Mouse (Mus musculus) heart, adult 8-10 months (tissue): ENCODE data around the gene Otud7a. TPM values are rescaled to one million over a fixed set of nuclear protein-coding genes. Genes with fewer than 3 reads are reported as not detected.

Experiments
- DNase-seq: peaks from one replicate; pipeline ENCODE4 v3.0.0; 2022; ENCODE audit warnings: low spot score
- total RNA-seq, 4 experiments: library from RNA; stranded (reverse); gene quantifications; 2 replicates each; pipeline ENCODE4 v1.2.4; 2022

The Otud7a gene
- under 1 TPM in 1 of 4 experiments, not detected in 3; 0.12 TPM for total RNA-seq

DNA sequence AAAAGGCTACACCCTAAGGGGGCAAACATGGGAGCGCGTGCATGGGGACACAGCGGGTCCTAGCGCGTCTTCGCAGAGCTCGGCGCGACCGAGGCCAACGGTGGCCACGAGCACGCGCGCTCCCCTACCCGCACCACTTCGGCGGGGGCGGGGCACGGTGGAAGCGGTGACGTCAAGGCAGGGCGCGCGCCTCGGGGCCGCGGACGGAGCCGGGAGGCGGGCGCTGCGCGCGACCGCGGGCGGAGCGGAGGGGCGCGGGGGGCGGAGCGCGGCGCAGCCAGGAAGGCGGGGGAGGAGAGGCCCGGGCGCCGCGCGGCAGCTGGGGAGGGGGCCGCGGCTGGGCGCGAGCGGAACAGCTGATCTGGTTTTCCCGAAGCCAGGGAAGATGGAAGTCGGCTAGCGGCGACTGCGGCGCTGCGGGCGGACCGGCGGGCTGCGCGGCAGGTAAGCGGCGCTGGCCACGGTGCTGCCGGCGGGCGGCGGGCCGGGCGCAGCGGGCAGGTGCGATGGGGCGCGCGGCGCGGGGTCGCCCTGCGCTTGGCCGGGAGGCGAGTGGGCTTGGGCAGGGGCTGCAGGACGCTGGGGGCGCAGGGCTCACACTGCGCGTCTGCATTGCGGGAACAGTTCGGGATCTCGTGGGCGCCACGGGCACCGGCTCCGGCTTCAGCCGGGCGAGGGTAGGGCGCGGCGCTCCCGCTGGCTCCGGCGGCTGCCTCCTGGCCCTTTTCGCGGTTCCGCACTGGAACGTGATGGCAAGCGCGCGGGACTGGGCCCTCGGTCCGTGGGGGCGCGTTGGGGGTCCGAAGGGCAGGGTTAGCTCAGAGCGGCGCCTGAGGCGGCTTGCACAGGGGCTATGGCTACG, at the start of gene Otud7a:
Otud7a (plus strand) TSS at position 268 of the 862 bp plus-strand sequence.
- DNase-seq: peak; percentile 7

DNA sequence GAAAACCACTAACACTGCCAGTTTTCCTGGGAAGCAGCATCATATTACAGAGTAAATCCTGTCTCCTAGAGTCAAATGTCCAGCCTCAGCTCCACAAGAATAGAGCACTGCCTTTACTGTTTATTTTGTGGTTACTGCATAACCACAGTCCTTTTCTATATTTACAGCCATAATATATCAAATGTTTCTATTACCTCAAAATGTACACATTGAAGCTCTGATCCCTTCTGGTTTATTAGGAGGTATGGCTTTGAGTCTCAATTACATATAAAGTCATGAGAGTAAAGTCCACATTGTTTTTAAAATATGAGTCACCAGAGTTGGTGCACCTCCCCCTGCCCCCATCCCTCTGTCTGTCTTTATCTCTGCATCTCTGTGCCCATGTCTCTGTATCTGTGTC, 38.6 kb upstream of the Otud7a start:
- DNase-seq: no peak

DNA sequence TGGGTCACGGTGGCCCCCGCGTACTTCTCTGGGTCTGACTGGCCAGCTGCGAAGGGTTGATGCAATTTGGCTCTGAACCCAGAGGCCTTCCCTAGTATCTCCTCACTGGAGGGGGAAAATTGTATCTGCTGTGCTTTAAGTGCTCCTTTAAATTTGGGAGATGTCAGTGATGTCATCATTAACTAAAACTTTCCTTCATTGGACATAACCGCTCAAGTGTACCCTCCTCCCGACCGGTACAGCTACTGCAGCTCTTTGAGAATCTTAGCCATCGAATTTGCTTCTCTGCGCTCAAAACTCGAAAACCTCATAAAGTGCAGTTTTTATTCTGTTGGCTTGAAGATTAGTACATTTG, 772 bp downstream of the Otud7a start:
- no peak for DNase-seq

DNA sequence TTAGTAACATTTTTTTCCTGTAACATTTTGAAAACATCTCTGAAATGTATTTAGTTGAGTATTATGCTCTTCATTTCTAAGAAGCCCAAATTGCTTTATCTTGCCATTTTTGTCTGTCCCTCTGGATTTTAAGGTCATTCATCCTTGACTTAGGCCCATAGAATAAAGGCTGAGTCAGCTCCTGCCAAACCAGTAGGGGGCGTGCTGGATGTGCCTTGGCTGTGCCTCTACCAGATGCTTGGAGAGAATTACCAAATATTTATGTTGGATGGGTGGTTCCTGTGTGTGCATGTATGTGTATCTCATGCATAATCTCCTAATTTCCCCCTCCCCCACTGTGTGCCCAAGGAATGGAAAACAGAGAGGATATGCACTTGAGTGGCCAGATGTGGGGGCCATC, 2.4 kb downstream of the Otud7a start:
- no peak for DNase-seq

DNA sequence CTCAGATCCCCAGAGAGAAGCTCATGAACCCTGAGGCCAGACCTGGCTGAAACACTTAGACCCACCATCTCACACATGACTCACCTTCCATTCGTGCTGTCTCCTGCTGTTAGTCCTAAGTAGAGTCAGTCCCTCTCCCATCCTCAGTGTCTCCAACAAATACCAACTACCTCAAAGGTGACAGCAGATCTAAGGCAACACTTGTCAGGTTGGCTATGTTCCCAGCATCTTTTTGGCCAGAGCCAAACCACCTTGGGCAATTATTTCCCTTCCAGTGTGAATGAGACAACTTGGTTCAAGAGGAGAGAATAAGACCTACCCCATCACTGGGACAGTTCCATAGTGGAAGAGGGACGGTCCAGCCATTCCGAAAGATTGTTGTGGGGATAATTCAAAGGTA, 10.7 kb downstream of the Otud7a start:
- DNase-seq: no peak

DNA sequence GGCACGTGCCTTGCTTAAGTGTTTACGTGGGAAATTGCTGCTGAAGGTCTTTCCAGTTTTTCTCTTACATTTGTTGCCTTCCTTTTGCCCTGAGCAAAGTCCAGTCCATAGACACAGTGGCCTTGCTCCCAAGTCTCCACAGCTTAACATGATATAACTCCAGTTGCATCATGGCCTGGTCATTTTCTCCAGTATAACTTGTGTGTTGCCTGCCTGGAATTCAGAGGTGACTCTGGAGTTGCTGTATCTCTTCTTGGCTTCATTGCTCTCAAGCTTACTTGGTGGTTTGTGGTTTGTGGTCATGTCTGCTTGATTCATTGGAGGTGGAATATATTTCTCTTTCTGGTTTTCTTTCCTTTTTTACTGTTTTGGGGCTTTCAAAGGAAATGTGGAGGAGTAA, 17.7 kb downstream of the Otud7a start:
- DNase-seq: no peak

DNA sequence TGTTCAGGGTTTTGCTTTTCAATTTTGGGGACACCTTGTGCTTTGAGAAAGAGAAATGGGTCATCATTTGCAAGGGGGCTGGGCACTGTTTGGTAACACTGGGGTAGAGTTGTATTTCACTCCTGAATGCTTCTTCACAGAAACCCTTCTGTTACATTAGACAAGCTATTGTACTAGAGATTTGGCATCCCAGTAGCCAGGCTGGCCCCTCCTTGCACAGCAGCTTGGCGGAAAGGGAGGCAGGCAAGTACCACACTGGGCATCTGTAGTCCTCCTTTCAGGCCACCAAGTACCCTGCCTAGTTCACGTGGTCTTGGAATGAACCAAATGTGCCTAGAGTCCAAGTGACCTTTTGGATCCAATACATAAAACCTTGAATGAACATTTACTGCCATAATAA, 18.1 kb downstream of the Otud7a start:
- no peak for DNase-seq

DNA sequence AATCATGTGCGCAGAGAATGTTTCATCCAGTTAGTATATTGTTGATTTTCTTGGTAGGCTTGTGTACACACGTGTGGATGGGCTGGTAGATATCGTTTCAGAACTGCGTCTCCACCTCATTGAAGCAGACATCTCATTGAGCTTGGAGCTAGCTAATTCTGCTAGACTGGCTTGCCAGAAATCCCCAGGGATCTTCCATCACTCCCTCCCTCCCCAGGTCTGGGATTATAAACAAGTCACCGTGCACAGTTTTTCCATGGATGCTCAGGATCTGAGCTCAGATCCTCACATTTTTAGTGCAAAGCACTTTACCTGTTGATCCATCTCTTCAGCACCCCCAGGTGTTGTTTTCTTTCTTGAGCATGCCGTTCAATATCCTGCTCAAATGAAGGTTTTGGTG, 22.2 kb downstream of the Otud7a start:
- DNase-seq: no peak

DNA sequence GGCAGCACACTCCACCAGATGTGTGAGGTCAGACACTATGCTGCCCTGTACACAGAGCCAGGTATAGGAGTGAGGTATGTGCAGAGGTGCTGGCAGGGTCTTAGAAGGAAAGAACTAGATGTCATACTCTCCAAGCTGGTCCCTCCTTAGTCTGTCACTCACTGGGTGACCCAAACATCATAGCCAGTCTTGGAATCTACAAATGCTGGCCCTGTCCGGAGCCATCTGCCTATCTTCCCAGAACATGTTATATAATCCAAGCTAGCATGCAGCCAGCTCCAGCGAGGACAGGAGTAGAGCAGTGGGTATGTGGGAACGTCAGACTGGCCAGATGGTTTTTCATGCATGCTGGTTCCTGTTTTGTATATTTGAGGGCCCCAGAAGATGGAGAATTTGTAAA, 23.7 kb downstream of the Otud7a start:
- DNase-seq: no peak

DNA sequence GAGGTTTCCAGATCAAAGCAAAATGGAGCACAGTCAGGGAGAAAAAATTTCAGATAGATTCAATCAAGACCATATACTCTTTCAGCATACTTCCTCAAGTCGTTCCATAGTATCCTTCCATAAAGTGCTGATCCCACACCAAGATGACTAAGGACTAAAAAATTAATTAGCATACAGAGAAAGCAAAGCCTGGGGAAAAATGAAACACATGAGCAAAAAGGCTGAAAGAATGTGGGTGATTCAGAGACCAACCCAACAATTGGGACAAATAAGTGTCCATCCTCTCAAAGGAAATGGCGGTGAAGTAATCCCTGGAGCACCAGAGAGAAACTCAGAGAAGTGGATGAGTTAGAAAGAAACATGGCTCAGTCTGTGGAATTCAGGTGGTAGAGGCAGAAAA, 38.5 kb downstream of the Otud7a start:
- DNase-seq: no peak

DNA sequence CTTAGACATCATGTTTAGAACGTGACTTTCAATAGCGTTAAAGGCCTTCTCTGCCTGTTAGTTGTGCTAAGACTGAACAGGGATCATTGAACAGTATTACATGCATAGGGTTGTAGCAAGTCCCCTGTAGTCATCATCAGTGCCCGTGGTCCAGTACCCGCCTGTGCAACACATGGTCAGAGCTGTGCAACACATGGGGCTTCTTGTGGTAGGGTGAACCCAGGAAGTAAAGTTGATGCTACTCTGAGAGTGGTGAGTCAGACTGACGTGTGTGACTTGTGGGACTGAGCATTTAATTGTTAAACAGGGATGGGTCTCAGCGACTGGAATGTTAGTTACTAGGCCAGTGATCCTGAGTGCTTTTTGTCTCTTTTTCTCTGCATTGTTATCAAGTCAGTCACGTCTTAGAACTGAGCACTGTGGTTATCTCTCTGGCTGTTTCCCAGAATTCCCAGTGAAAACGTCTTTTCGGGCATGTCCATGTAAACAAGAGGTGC, 52.5 kb downstream of the Otud7a start:
- DNase-seq: no peak

DNA sequence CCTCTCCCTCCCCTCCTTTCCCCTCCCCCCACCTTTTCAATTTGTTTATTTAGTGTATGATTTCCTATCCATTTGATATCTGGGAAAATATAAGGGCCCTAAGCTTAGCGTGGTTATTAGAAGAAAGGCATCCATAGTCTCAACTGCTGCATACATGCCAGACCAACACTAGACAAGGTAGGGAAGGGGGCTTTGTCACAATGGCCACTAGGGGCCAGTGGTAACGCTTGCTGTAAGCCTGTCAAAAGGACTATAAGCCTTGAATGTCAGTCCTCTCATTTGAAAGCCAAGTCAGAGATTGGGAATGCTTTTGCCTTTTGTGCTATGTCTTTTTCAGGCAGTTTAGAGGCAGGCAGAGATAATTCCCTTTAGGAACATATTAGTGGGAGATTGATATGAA, 59.7 kb downstream of the Otud7a start:
- no peak for DNase-seq

DNA sequence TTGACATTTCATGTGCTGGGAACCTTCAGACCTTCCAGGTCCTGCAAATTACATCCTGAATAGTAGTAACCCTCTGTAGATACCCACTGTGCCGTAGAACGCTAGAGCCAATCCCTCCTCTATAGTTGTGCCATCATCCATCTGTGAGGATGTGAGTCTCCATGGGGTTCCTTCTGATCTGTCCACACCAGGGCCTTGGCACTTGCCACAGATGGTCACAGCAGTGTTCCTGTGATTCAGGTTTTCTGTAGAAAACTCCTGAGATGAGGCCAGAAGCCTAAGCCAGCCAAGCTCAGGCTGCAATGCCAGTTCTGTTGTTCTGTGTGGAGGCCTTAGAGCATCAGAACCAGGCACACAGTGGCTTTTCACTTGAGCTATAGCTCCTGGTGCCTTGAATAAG, 63.5 kb downstream of the Otud7a start:
- DNase-seq: no peak

DNA sequence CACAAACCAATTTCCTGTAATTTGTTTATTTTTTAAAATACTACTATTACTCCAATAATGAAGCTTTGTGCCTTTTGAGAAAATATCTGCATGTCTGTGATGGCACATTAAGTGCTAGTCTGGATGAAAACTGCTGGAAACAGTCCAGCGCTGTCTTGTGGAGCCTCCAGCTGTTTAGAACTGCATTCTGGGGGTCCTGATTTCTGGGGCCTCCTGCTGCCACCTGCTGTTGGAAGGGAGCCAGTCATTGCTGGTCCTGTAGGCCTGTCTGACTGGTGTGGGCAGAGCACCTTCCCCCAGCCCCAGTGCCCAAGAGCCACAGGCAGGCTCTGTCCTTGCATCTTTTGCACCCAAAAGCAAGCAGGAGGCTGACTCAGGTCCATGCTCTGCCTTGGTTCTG, 65.3 kb downstream of the Otud7a start:
- DNase-seq: no peak

DNA sequence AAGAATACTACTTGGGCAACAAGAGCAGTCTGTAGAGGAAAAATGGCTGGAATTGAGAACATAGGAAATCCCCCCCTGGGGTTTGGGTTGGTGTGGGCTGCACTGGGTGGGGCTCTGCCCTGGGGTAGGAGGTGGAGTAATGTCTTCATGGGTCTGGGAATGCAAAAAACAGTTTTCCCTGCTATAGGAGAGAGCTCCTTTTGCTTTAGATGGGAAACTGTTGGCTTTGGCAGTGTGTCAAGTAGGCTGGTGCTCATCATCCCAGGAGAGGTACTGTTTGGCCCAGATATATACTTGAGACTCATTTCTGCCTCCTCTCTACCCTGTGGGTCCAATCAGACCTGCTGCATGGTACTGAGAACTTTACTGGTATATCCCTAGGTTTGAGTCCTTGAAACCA, 66.9 kb downstream of the Otud7a start:
- no peak for DNase-seq

DNA sequence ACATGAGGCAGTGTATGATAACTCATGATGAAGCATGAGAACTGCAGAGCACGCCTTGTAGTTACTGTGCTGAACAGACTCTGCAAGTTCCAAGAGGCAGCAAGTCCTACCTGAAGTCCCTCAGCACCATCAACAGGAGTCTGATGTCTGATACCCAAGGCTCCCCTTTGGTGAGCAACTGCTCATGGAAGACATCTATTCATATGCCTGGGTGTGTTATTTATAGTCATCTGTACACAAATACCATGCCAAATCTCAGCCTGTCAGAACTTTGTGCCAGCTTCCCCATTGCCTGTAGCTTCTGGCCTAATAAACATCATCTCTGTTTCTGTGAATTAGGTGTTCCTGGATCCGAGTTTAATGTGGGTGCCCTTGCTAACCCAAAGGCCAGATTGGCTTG, 68.0 kb downstream of the Otud7a start:
- DNase-seq: no peak

DNA sequence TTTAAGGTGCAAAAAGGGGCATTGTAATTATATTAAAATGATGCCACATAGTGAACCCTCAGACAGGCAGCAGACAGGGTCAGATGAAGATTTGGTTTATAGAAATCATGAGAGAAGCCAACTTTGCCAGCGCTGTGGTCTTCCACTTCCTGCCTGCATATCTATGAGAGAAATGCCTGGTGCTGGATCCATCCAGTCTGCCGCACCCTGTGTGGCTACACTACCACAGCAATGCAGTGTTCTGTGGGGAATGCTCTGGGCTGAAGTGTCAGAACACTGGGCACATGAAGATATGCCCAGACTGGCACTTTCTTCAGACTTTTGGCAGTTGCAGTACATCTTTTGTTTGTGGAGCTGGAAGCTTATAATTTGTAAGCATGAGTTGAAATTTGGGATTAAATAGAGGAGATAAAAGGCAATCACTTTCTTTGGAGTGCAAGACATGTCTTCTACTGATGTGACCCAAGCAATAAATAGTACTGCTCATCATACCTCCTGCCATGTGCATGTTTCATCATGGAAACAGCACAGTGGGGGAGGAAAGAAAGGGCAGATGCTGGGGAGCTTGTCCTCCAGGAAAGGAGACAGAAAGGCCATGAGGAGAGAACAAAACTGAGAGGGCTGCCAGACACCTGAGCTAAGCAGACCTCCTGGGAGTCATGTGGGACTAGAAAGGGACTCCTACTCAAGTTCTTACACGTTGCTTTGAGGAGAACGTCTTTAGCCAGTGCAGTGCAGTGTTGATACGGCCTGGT, 71.8 kb downstream of the Otud7a start:
- DNase-seq: no peak

DNA sequence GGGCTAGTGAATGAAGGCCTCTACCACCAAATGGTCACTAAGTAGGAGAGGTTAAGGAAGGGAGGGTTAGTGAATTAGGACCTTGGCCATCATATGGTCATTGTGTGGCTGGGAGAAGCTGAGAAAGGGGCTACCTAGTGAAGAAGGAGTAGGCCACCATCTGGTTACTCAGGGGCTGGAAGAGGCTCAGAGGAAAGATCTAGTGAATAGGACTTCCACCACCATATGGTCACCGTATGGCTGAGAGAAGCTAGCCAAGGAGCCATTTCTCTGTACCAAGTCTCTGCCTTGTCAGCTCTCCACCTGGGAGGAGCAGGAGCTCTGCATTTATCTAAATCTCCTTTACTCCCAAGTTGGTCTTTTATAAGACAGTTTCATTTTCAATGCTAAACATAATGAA, 75.7 kb downstream of the Otud7a start:
- no peak for DNase-seq

DNA sequence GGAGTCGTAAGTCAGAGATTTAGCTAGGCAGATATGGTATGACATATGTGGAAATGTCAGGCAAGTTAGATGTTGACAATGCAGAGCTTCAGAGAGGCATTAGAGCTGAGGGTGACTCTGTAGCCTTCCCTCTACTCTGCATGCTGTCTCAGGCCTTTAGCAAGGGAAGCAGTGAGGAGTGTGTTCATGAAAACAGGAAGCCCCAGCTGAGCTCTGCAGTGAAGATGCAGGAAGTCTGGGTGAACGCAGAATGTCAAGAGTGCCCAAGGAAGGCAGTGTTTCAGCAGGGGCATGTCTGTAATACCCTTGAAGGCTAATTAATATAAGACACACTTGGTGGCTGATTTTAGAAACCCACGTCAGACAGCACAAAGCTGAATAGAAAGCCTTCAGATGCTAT, 77.9 kb downstream of the Otud7a start:
- DNase-seq: no peak

DNA sequence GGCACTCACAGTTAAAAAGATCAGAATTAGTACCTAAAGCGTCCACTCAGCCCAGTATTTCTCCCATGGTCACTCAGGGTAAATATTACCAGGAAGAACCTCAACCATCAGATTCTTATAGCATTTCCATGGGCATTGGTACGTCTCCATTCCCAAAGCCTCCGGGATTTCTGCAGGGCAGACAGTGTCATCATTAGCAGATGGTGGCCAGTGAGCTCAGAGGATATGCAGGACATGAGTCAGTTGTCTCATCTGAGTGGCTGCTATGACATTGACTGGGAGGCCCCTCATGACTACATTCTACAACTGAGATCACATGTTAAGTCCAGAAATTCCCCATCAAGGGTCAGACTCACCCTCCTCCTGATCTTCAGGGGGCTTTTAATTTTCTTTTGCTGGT, 78.5 kb downstream of the Otud7a start:
- no peak for DNase-seq

DNA sequence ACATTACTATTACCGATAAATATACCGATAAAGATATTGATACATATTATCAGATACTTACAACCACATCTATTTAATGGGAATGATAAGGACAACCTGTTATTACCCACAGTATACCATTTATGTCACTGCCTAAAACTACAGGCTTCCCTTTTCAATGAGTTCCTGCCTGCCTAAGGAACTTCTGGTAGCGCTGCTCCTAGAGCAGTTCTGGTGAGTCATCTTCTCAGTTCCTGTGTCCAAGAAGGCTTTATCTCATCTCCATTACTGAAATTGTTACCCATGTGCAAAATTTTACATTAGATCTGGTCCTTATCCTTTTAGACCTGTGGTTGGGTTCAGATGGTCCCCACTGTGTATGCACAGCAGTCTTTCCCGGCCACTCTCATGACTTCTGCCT, 95.7 kb downstream of the Otud7a start:
- DNase-seq: no peak

DNA sequence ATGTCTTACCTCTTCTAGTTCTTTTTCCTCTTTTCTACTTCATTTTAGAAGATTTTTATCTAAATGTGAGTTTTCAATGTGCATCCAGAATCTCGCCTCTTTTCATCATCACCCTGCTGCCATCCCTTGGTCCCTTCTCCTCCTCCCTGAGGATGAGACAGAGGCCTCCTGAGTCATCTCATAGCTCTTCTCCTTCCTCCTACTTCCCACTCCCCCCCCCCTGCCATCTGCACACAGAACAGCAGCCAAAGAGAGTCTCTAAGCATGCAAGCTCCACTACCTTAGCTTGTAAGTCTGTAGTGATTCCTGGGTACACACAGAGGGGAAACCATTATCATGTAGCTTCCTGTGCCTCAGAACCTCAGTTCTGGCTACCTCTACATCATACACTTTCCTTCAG, 109.9 kb downstream of the Otud7a start:
- no peak for DNase-seq

DNA sequence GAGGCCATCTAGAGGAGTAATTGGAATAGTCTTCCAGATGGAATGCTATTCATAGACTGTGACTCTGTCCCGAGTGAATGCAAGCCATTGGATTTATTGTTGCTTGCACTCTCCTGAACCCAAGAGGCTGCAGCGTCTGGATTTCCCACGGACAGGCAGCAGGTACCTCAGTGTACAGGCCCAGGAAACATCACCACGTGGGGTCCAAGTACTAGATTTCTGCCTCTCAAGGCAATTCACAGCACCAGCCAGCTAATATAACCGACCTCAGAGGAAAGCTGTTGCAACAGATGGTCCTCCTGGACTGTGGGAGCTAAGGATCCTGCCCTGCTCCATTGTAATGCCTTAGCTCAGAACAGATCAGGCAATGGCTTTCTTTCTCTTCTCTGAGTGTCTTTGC, 111.8 kb downstream of the Otud7a start:
- no peak for DNase-seq
